Mouse (Mus musculus): ENCODE results near the gene Mical3.
A peak's percentile ranks its signal among the peaks of the same experiment; 100 is the strongest.

Mical3 gene

GRCm38 (mm10) chr6:121045345-121046080 is 85.3 kb downstream of the Mical3 start:
- peak; percentile 64 for DNase-seq

- no peak for DNase-seq
These were observed 87.2 kb downstream of the Mical3 start for GRCm38 (mm10) chr6:121043434-121044189.

GRCm38 (mm10) chr6:121039719-121040118 is 91.1 kb downstream of the Mical3 start:
- DNase-seq, result no peak

- DNase-seq, result no peak
These were observed 91.5 kb downstream of the Mical3 start for GRCm38 (mm10) chr6:121039286-121039685.

- no peak for DNase-seq
These were observed 93.7 kb downstream of the Mical3 start for GRCm38 (mm10) chr6:121037086-121037485.

- DNase-seq, result no peak
These were observed 94.9 kb downstream of the Mical3 start for GRCm38 (mm10) chr6:121035929-121036328.

GRCm38 (mm10) chr6:121035268-121035667 is 95.5 kb downstream of the Mical3 start:
- no peak for DNase-seq

GRCm38 (mm10) chr6:121033250-121033649 is 97.5 kb downstream of the Mical3 start:
- DNase-seq, result no peak

GRCm38 (mm10) chr6:121031370-121031769 is 99.4 kb downstream of the Mical3 start:
- DNase-seq, result no peak

- no peak for DNase-seq
These were observed 100.8 kb downstream of the Mical3 start for GRCm38 (mm10) chr6:121029897-121030589.

GRCm38 (mm10) chr6:121028514-121028913 is 102.3 kb downstream of the Mical3 start:
- DNase-seq, result no peak

GRCm38 (mm10) chr6:121027314-121027713 is 103.5 kb downstream of the Mical3 start:
- peak; percentile 57 for DNase-seq

- DNase-seq, result peak; percentile 60
These were observed 103.9 kb downstream of the Mical3 start for GRCm38 (mm10) chr6:121026866-121027265.

- DNase-seq, result no peak
These were observed 104.7 kb downstream of the Mical3 start for GRCm38 (mm10) chr6:121026019-121026584.

- DNase-seq, result peak; percentile 62
These were observed 112.7 kb downstream of the Mical3 start for GRCm38 (mm10) chr6:121018147-121018546.

- peak; percentile 70 for DNase-seq
These were observed 113.3 kb downstream of the Mical3 start for GRCm38 (mm10) chr6:121017436-121018031.

GRCm38 (mm10) chr6:121016097-121016496 is 114.7 kb downstream of the Mical3 start:
- DNase-seq, result no peak

- no peak for DNase-seq
These were observed 116.5 kb downstream of the Mical3 start for GRCm38 (mm10) chr6:121014339-121014738.

- DNase-seq, result no peak
These were observed 117.0 kb downstream of the Mical3 start for GRCm38 (mm10) chr6:121013750-121014149.

- DNase-seq, result no peak
These were observed 119.1 kb downstream of the Mical3 start for GRCm38 (mm10) chr6:121011709-121012108.

GRCm38 (mm10) chr6:121009651-121010050 is 121.1 kb downstream of the Mical3 start:
- no peak for DNase-seq

- peak; percentile 80 for DNase-seq
These were observed 125.8 kb downstream of the Mical3 start for GRCm38 (mm10) chr6:121004959-121005358.

- DNase-seq, result no peak
These were observed 127.8 kb downstream of the Mical3 start for GRCm38 (mm10) chr6:121002952-121003351.

Measured in cerebellum, adult 11 months (tissue).